Mouse (Mus musculus): Measurements from ENCODE around the gene Inpp5k.
"Not testable (repeated sequence)": the region's sequence is repeated elsewhere in the genome, so short reads cannot be mapped to it uniquely, and the experiment has no call there.

Gene Inpp5k

GRCm38 (mm10) chr11:75630645-75631229 is at the start of gene Inpp5k:
TSS of gene Inpp5k (plus strand) at chr11:75630988.
- DNase-seq (ENCODE audit: inconsistent age in 2 of 2, low spot score in 1 of 2) = peak; percentile 98 to 99

GRCm38 (mm10) chr11:75581495-75582149 is 49.2 kb upstream of the Inpp5k start:
- DNase-seq (ENCODE audit: inconsistent age in 2 of 2, low spot score in 1 of 2) = no peak

GRCm38 (mm10) chr11:75583521-75583920 is 47.3 kb upstream of the Inpp5k start:
- DNase-seq (ENCODE audit: inconsistent age in 2 of 2, low spot score in 1 of 2) = no peak

- DNase-seq (ENCODE audit: inconsistent age in 2 of 2, low spot score in 1 of 2) = peak in 1 of 2 experiments; percentile 74
Measured at GRCm38 (mm10) chr11:75585061-75585460, 45.7 kb upstream of the Inpp5k start.

GRCm38 (mm10) chr11:75585978-75586377 is 44.8 kb upstream of the Inpp5k start:
- DNase-seq (ENCODE audit: inconsistent age in 2 of 2, low spot score in 1 of 2) = peak in 1 of 2 experiments; percentile 41

- peak in 1 of 2 experiments; percentile 35 for DNase-seq (ENCODE audit: inconsistent age in 2 of 2, low spot score in 1 of 2)
Measured at GRCm38 (mm10) chr11:75586963-75587362, 43.8 kb upstream of the Inpp5k start.

- DNase-seq (ENCODE audit: inconsistent age in 2 of 2, low spot score in 1 of 2) = peak; percentile 97 to 98
Measured at GRCm38 (mm10) chr11:75587493-75588284, 43.1 kb upstream of the Inpp5k start, which contains the start of gene Pitpna. TSS of gene Pitpna (plus strand) at chr11:75588097.

GRCm38 (mm10) chr11:75588285-75588941 is 42.4 kb upstream of the Inpp5k start:
- DNase-seq (ENCODE audit: inconsistent age in 2 of 2, low spot score in 1 of 2) = peak in 1 of 2 experiments; percentile 81

GRCm38 (mm10) chr11:75592612-75593011 is 38.2 kb upstream of the Inpp5k start:
- peak; percentile 57 to 78 for DNase-seq (ENCODE audit: inconsistent age in 2 of 2, low spot score in 1 of 2)

- peak in 1 of 2 experiments; percentile 53 for DNase-seq (ENCODE audit: inconsistent age in 2 of 2, low spot score in 1 of 2)
Measured at GRCm38 (mm10) chr11:75594431-75594830, 36.4 kb upstream of the Inpp5k start.

GRCm38 (mm10) chr11:75595404-75595803 is 35.4 kb upstream of the Inpp5k start:
- DNase-seq (ENCODE audit: inconsistent age in 2 of 2, low spot score in 1 of 2) = peak in 1 of 2 experiments; percentile 69

- peak in 1 of 2 experiments; percentile 70 for DNase-seq (ENCODE audit: inconsistent age in 2 of 2, low spot score in 1 of 2)
Measured at GRCm38 (mm10) chr11:75595816-75596215, 35.0 kb upstream of the Inpp5k start.

- peak in 1 of 2 experiments; percentile 78 for DNase-seq (ENCODE audit: inconsistent age in 2 of 2, low spot score in 1 of 2)
Measured at GRCm38 (mm10) chr11:75596726-75597255, 34.0 kb upstream of the Inpp5k start.

- DNase-seq (ENCODE audit: inconsistent age in 2 of 2, low spot score in 1 of 2) = no peak
Measured at GRCm38 (mm10) chr11:75598004-75598403, 32.8 kb upstream of the Inpp5k start.

GRCm38 (mm10) chr11:75599802-75600201 is 31.0 kb upstream of the Inpp5k start:
- DNase-seq (ENCODE audit: inconsistent age in 2 of 2, low spot score in 1 of 2) = not testable (repeated sequence)

- no peak for DNase-seq (ENCODE audit: inconsistent age in 2 of 2, low spot score in 1 of 2)
Measured at GRCm38 (mm10) chr11:75604826-75605225, 26.0 kb upstream of the Inpp5k start.

- no peak for DNase-seq (ENCODE audit: inconsistent age in 2 of 2, low spot score in 1 of 2)
Measured at GRCm38 (mm10) chr11:75605318-75605717, 25.5 kb upstream of the Inpp5k start.

- no peak for DNase-seq (ENCODE audit: inconsistent age in 2 of 2, low spot score in 1 of 2)
Measured at GRCm38 (mm10) chr11:75608776-75609175, 22.0 kb upstream of the Inpp5k start.

GRCm38 (mm10) chr11:75610021-75610420 is 20.8 kb upstream of the Inpp5k start:
- no peak for DNase-seq (ENCODE audit: inconsistent age in 2 of 2, low spot score in 1 of 2)

- no peak for DNase-seq (ENCODE audit: inconsistent age in 2 of 2, low spot score in 1 of 2)
Measured at GRCm38 (mm10) chr11:75614769-75615168, 16.0 kb upstream of the Inpp5k start.

GRCm38 (mm10) chr11:75615556-75615955 is 15.2 kb upstream of the Inpp5k start:
- no peak for DNase-seq (ENCODE audit: inconsistent age in 2 of 2, low spot score in 1 of 2)

Data from adrenal gland, adult (tissue).